Comparison of ENCODE assay signal across 15 mouse cellular contexts in the genomic region with DNA sequence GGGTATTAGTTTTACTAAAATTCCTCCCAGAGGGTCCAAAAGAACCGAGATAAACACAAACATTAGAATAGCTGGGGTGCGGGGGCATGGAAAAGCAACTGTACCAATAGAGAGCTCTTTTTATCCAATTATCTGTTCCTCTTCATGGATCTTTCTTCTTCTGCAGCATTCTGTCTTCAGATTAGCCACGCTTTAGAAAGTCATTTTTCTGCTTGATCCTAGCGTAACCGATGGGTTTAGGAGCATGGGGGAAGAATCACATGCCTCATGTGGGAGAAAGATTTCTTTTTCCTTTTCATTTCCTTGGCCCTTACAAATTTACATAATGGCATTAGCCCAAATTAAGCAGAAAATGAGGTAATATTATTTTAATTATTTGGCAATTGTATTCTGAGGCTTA. TPM values are rescaled to one million over a fixed set of nuclear protein-coding genes. Genes with fewer than 3 reads are reported as not detected.
A peak's percentile ranks its signal among the peaks of the same experiment; 100 is the strongest.
DNase-seq lines count a peak whose midpoint lies in the region; ATAC-seq and TF ChIP-seq lines count a peak whose summit lies in the region.
"Had no signal": no experiment of that assay in that cellular context is flagged by ENCODE, and none has a peak within 500 bp of the region (broad histone marks: within the 10 kb centered on the region; RNA-seq: fewer than 3 reads in every experiment).

No protein-coding gene starts in this region.

- no peaks in the 10 kb centered on the region for H3K9me3 ChIP-seq in forebrain, embryonic 13.5 days (replicated peaks)
- H3K9me3 ChIP-seq in forebrain, embryonic 11.5 days (ENCODE audit: control insufficient read depth, low read length): no peaks in the 10 kb centered on the region
- no peaks in the 10 kb centered on the region for H3K9me3 ChIP-seq in lung, postnatal 0 days (ENCODE audit: low read length)
- no peaks in the 10 kb centered on the region for H3K9me3 ChIP-seq in midbrain, embryonic 13.5 days
- H3K9me3 ChIP-seq: heart, embryonic 10.5 days had no signal

- H3K4me1 ChIP-seq in forebrain, embryonic 13.5 days: peaks cover 19% of the 10 kb centered on the region; the same call in 1 of the 2 replicates
- H3K4me1 ChIP-seq in forebrain, embryonic 11.5 days (replicated peaks; ENCODE audit: control insufficient read depth, insufficient read depth, low read length): no peaks in the 10 kb centered on the region
- H3K4me1 ChIP-seq in lung, postnatal 0 days (ENCODE audit: insufficient read depth, low read depth, low read length): no peaks in the 10 kb centered on the region
- H3K4me1 ChIP-seq in midbrain, embryonic 13.5 days (replicated peaks): peaks cover 24% of the 10 kb centered on the region
- no peaks in the 10 kb centered on the region for H3K4me1 ChIP-seq in cerebellum, adult 2 months (ENCODE audit: control insufficient read depth, insufficient read depth, low read length)
- H3K4me1 ChIP-seq: heart, embryonic 10.5 days; liver, embryonic 13.5 days had no signal

- H3K4me3 ChIP-seq in forebrain, embryonic 13.5 days: no peak overlapping the region
- H3K4me3 ChIP-seq in forebrain, embryonic 11.5 days (ENCODE audit: low read depth, low read length): no peak overlapping the region
- H3K4me3 ChIP-seq in lung, postnatal 0 days (ENCODE audit: low read depth, low read length): no peak overlapping the region
- H3K4me3 ChIP-seq in midbrain, embryonic 13.5 days (replicated peaks): no peak overlapping the region
- H3K4me3 ChIP-seq in cerebellum, adult 2 months (replicated peaks; ENCODE audit: insufficient read depth, low read depth, low read length): no peak overlapping the region
- H3K4me3 ChIP-seq: heart, embryonic 10.5 days; liver, embryonic 13.5 days had no signal

- no peak for DNase-seq in forebrain, embryonic 11.5 days (ENCODE audit: low spot score)
- DNase-seq in lung, postnatal 0 days (ENCODE audit: low spot score): no peak
- DNase-seq in lung, adult 18-20 months: no peak
- no peak for DNase-seq in cerebellum, adult 2 months
- no peak for DNase-seq in gastrocnemius, postnatal 10 days
- DNase-seq: cerebellum, postnatal 10 days; gastrocnemius, postnatal 14 days; kidney, adult 8-10 months; liver, embryonic 13.5 days; right cerebral cortex, postnatal 4 days; thymus, postnatal 25 days had no signal

- peak; percentile 34; the same call in 1 of the 2 replicates for ATAC-seq in forebrain, embryonic 13.5 days
- no peak for ATAC-seq in forebrain, embryonic 11.5 days (replicated peaks; ENCODE audit: low FRiP score)
- ATAC-seq in lung, postnatal 0 days: no peak
- ATAC-seq in midbrain, embryonic 13.5 days: peak; percentile 72
- no peak for ATAC-seq in erythroid progenitor cell, adult 5-6 weeks (replicated peaks; ENCODE audit: low FRiP score, poor library complexity, severe bottlenecking)

- H3K27ac ChIP-seq in forebrain, embryonic 13.5 days: no peak overlapping the region
- H3K27ac ChIP-seq in forebrain, embryonic 11.5 days (ENCODE audit: low read depth, low read length): no peak overlapping the region
- H3K27ac ChIP-seq in lung, postnatal 0 days (ENCODE audit: low read length): peak overlapping the region; percentile 43; the same call in 1 of the 2 replicates
- no peak overlapping the region for H3K27ac ChIP-seq in midbrain, embryonic 13.5 days
- no peak overlapping the region for H3K27ac ChIP-seq in cerebellum, adult 2 months (ENCODE audit: insufficient read depth, low read length)
- H3K27ac ChIP-seq: heart, embryonic 10.5 days; liver, embryonic 13.5 days had no signal

- no peak for TF ChIP-seq EP300 in lung, postnatal 0 days (IDR thresholded peaks at IDR 0.05)

- TF ChIP-seq CTCF in lung, postnatal 0 days (IDR thresholded peaks at IDR 0.05): no peak
- TF ChIP-seq CTCF in cerebellum, adult 2 months (IDR thresholded peaks at IDR 0.05; ENCODE audit: borderline replicate concordance, insufficient read depth, low read depth, low read length): no peak

- WGBS in forebrain, embryonic 13.5 days: 50% methylated on average over 5 of the region's 5 CpGs
- WGBS in forebrain, embryonic 11.5 days: 71% methylated on average over 5 of the region's 5 CpGs
- 82% methylated on average over 5 of the region's 5 CpGs for WGBS in lung, postnatal 0 days
- WGBS in midbrain, embryonic 13.5 days: 35% methylated on average over 5 of the region's 5 CpGs
- WGBS in cerebellum, adult 2 months: 39% methylated on average over 5 of the region's 5 CpGs

- no peaks in the 10 kb centered on the region for H3K27me3 ChIP-seq in forebrain, embryonic 13.5 days
- H3K27me3 ChIP-seq in forebrain, embryonic 11.5 days (ENCODE audit: control insufficient read depth, insufficient read depth, low read length): no peaks in the 10 kb centered on the region
- H3K27me3 ChIP-seq in lung, postnatal 0 days (replicated peaks; ENCODE audit: insufficient read depth, low read length): no peaks in the 10 kb centered on the region
- H3K27me3 ChIP-seq in midbrain, embryonic 13.5 days: no peaks in the 10 kb centered on the region
- no peaks in the 10 kb centered on the region for H3K27me3 ChIP-seq in cerebellum, adult 2 months (ENCODE audit: control insufficient read depth, insufficient read depth, low read length)
- H3K27me3 ChIP-seq: liver, embryonic 13.5 days had no signal

- H3K9ac ChIP-seq in forebrain, embryonic 13.5 days: no peak overlapping the region
- no peak overlapping the region for H3K9ac ChIP-seq in forebrain, embryonic 11.5 days (ENCODE audit: low read length)
- no peak overlapping the region for H3K9ac ChIP-seq in lung, postnatal 0 days (replicated peaks; ENCODE audit: low read depth)
- H3K9ac ChIP-seq in midbrain, embryonic 13.5 days (replicated peaks): no peak overlapping the region
- H3K9ac ChIP-seq: liver, embryonic 13.5 days had no signal

- no peaks in the 10 kb centered on the region for H3K36me3 ChIP-seq in forebrain, embryonic 13.5 days (ENCODE audit: poor library complexity, severe bottlenecking)
- no peaks in the 10 kb centered on the region for H3K36me3 ChIP-seq in forebrain, embryonic 11.5 days (ENCODE audit: control insufficient read depth, insufficient read depth, low read length)
- no peaks in the 10 kb centered on the region for H3K36me3 ChIP-seq in lung, postnatal 0 days (ENCODE audit: insufficient read depth, low read length)
- H3K36me3 ChIP-seq in midbrain, embryonic 13.5 days: no peaks in the 10 kb centered on the region
- H3K36me3 ChIP-seq: heart, embryonic 10.5 days; liver, embryonic 13.5 days had no signal

- no peak overlapping the region for H3K4me2 ChIP-seq in forebrain, embryonic 13.5 days
- no peak overlapping the region for H3K4me2 ChIP-seq in forebrain, embryonic 11.5 days (ENCODE audit: low read depth, low read length, severe bottlenecking)
- no peak overlapping the region for H3K4me2 ChIP-seq in lung, postnatal 0 days (replicated peaks; ENCODE audit: low read depth, low read length)
- H3K4me2 ChIP-seq in midbrain, embryonic 13.5 days (replicated peaks): no peak overlapping the region
- H3K4me2 ChIP-seq: liver, embryonic 13.5 days had no signal

- no peak for TF ChIP-seq POLR2A in cerebellum, adult 2 months (IDR thresholded peaks at IDR 0.05; ENCODE audit: borderline replicate concordance, insufficient read depth, low read length)

RNA-seq across cellular contexts. Expression of gene N6amt1, which starts 35.0 kb away (rescaled TPM):
- polyA plus RNA-seq in forebrain, embryonic 13.5 days (2015; fragmentation: Nextera tagmentation; extraction: Ambion mirVana): 17.5 and 18.5 TPM in 2 replicates
- polyA plus RNA-seq in forebrain, embryonic 11.5 days (2014; fragmentation: Nextera tagmentation; extraction: Ambion mirVana): 17.7 and 19.5 TPM in 2 replicates
- 20.0 and 23.4 TPM in 2 replicates for polyA plus RNA-seq in lung, postnatal 0 days (2015; fragmentation: Nextera tagmentation; extraction: Ambion mirVana)
- 20.4 and 21.5 TPM in 2 replicates for polyA plus RNA-seq in midbrain, embryonic 13.5 days (2015; fragmentation: Nextera tagmentation; extraction: Ambion mirVana)
- 20.4 and 20.5 TPM in 2 replicates for polyA plus RNA-seq in cerebellum, adult 2 months (2012; rRNA removed)
- 10 to 100 TPM; 11.5 to 11.8 TPM for total RNA-seq in gastrocnemius, postnatal 10 days (2021)
- total RNA-seq in erythroid progenitor cell, adult 5-6 weeks (2015; ENCODE audit: low replicate concordance): 2.9 and 3.2 TPM in 2 replicates
- 1.9 and 2.0 TPM in 2 replicates for total RNA-seq in erythroid progenitor cell, adult 5-6 weeks (2017; ENCODE audit: low replicate concordance)

Comparison
In these comparisons a context has a peak if more than half of its experiments do, and no peak if none do; other contexts are left out.
1. ATAC-seq: peak in forebrain, embryonic 13.5 days (single experiment) and midbrain, embryonic 13.5 days (single experiment); none in forebrain, embryonic 11.5 days (single experiment), lung, postnatal 0 days (single experiment) and erythroid progenitor cell, adult 5-6 weeks (single experiment).